Mouse (Mus musculus): ENCODE results near the gene Kdm6a.
A peak's percentile ranks its signal among the peaks of the same experiment; 100 is the strongest.

The Kdm6a gene

GRCm38 (mm10) chrX:18162192-18162857, at the start of gene Kdm6a:
Gene Kdm6a, plus strand, starts transcription at chrX:18162575.
- DNase-seq (ENCODE audit: low read depth, low spot score), result peak; percentile 97

- DNase-seq (ENCODE audit: low read depth, low spot score), result no peak
Measured at GRCm38 (mm10) chrX:18145557-18145956, 16.8 kb upstream of the Kdm6a start, which contains the start of gene Dusp21. Gene Dusp21, plus strand, starts transcription at chrX:18145857.

GRCm38 (mm10) chrX:18160734-18161442, 1.5 kb upstream of the Kdm6a start:
- DNase-seq (ENCODE audit: low read depth, low spot score), result no peak

GRCm38 (mm10) chrX:18161796-18162191, 581 bp upstream of the Kdm6a start:
- DNase-seq (ENCODE audit: low read depth, low spot score), result no peak

- peak; percentile 71 for DNase-seq (ENCODE audit: low read depth, low spot score)
Measured at GRCm38 (mm10) chrX:18162861-18163731, 721 bp downstream of the Kdm6a start.

GRCm38 (mm10) chrX:18163917-18164624, 1.7 kb downstream of the Kdm6a start:
- peak; percentile 64 for DNase-seq (ENCODE audit: low read depth, low spot score)

GRCm38 (mm10) chrX:18165121-18165520, 2.7 kb downstream of the Kdm6a start:
- DNase-seq (ENCODE audit: low read depth, low spot score), result no peak

GRCm38 (mm10) chrX:18166961-18167360, 4.6 kb downstream of the Kdm6a start:
- no peak for DNase-seq (ENCODE audit: low read depth, low spot score)

- DNase-seq (ENCODE audit: low read depth, low spot score), result peak; percentile 49
Measured at GRCm38 (mm10) chrX:18168940-18169339, 6.6 kb downstream of the Kdm6a start.

GRCm38 (mm10) chrX:18174831-18175230, 12.5 kb downstream of the Kdm6a start:
- DNase-seq (ENCODE audit: low read depth, low spot score), result no peak

- no peak for DNase-seq (ENCODE audit: low read depth, low spot score)
Measured at GRCm38 (mm10) chrX:18177803-18178202, 15.4 kb downstream of the Kdm6a start.

GRCm38 (mm10) chrX:18179492-18179891, 17.1 kb downstream of the Kdm6a start:
- DNase-seq (ENCODE audit: low read depth, low spot score), result no peak

GRCm38 (mm10) chrX:18187203-18187602, 24.8 kb downstream of the Kdm6a start:
- no peak for DNase-seq (ENCODE audit: low read depth, low spot score)

GRCm38 (mm10) chrX:18188293-18188692, 25.9 kb downstream of the Kdm6a start:
- no peak for DNase-seq (ENCODE audit: low read depth, low spot score)

- no peak for DNase-seq (ENCODE audit: low read depth, low spot score)
Measured at GRCm38 (mm10) chrX:18239572-18239971, 77.2 kb downstream of the Kdm6a start.

GRCm38 (mm10) chrX:18250621-18251020, 88.2 kb downstream of the Kdm6a start:
- DNase-seq (ENCODE audit: low read depth, low spot score), result no peak

- DNase-seq (ENCODE audit: low read depth, low spot score), result peak; percentile 73
Measured at GRCm38 (mm10) chrX:18254767-18255166, 92.4 kb downstream of the Kdm6a start.

GRCm38 (mm10) chrX:18258238-18258809, 95.9 kb downstream of the Kdm6a start:
- DNase-seq (ENCODE audit: low read depth, low spot score), result no peak

GRCm38 (mm10) chrX:18278561-18278960, 116.2 kb downstream of the Kdm6a start:
- DNase-seq (ENCODE audit: low read depth, low spot score), result no peak

- no peak for DNase-seq (ENCODE audit: low read depth, low spot score)
Measured at GRCm38 (mm10) chrX:18280134-18280533, 117.8 kb downstream of the Kdm6a start.

All from CD4-positive, CD25-positive, alpha-beta regulatory T cell, adult 2 months (primary cell).